Comparison of ENCODE assay signal across 14 mouse cellular contexts in the genomic region with DNA sequence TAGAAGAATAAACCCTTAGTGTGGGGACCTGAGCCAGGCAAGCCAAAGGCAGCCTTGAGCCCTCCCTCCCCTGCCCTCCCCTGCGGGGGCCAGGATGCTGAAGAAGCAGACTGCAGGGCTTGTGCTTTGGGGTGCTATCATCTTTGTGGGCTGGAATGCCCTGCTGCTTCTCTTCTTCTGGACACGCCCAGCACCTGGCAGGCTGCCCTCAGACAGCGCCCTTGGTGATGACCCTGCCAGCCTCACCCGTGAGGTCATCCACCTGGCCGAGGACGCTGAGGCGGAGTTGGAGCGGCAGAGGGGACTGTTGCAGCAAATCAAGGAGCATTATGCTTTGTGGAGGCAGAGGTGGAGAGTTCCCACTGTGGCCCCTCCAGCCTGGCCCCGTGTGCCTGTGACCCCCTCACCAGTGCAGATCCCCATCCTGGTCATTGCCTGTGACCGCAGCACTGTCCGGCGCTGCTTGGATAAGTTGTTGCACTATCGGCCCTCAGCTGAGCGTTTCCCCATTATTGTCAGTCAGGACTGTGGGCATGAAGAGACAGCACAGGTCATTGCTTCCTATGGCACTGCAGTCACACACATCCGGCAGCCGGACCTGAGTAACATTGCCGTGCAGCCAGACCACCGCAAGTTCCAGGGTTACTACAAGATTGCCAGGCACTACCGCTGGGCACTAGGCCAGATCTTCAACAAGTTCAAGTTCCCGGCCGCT. TPM values are rescaled to one million over a fixed set of nuclear protein-coding genes. Genes with fewer than 3 reads are reported as not detected.
DNase-seq lines count a peak whose midpoint lies in the region; ATAC-seq and TF ChIP-seq lines count a peak whose summit lies in the region.
"Had no signal": no experiment of that assay in that cellular context is flagged by ENCODE, and none has a peak within 500 bp of the region (broad histone marks: within the 10 kb centered on the region; RNA-seq: fewer than 3 reads in every experiment).

No protein-coding gene starts in this region.

- no peak for TF ChIP-seq EP300 in lung, postnatal 0 days (IDR thresholded peaks at IDR 0.05)

- peaks cover 38% of the 10 kb centered on the region for H3K36me3 ChIP-seq in kidney, embryonic 14.5 days (ENCODE audit: control insufficient read depth, insufficient read depth, low read length)
- H3K36me3 ChIP-seq in lung, postnatal 0 days (ENCODE audit: insufficient read depth, low read length) = peaks cover 18% of the 10 kb centered on the region

- no peak for ATAC-seq in kidney, embryonic 14.5 days (ENCODE audit: low FRiP score, low TSS enrichment)
- peak; percentile 23; the same call in 1 of the 2 replicates for ATAC-seq in lung, postnatal 0 days

- H3K4me2 ChIP-seq in kidney, embryonic 14.5 days (replicated peaks; ENCODE audit: low read depth, low read length) = no peak overlapping the region
- no peak overlapping the region for H3K4me2 ChIP-seq in lung, postnatal 0 days (replicated peaks; ENCODE audit: low read depth, low read length)
- H3K4me2 ChIP-seq: embryonic facial prominence, embryonic 12.5 days had no signal

- H3K4me3 ChIP-seq in kidney, embryonic 14.5 days (ENCODE audit: low read length) = no peak overlapping the region
- no peak overlapping the region for H3K4me3 ChIP-seq in lung, postnatal 0 days (ENCODE audit: low read depth, low read length)
- H3K4me3 ChIP-seq: embryonic facial prominence, embryonic 12.5 days had no signal

- H3K9ac ChIP-seq in kidney, embryonic 14.5 days (ENCODE audit: low read depth, low read length) = no peak overlapping the region
- H3K9ac ChIP-seq in lung, postnatal 0 days (replicated peaks; ENCODE audit: low read depth) = no peak overlapping the region
- H3K9ac ChIP-seq: embryonic facial prominence, embryonic 12.5 days had no signal

- 0 out of 2 replicates have a peak, but pooled peaks cover 2% of the 10 kb centered on the region for H3K4me1 ChIP-seq in kidney, embryonic 14.5 days (ENCODE audit: control insufficient read depth, insufficient read depth, low read length)
- H3K4me1 ChIP-seq in lung, postnatal 0 days (ENCODE audit: insufficient read depth, low read depth, low read length) = no peaks in the 10 kb centered on the region; the same call in 1 of the 2 replicates
- H3K4me1 ChIP-seq: embryonic facial prominence, embryonic 12.5 days had no signal

- no peaks in the 10 kb centered on the region for H3K27me3 ChIP-seq in kidney, embryonic 14.5 days (ENCODE audit: control insufficient read depth, insufficient read depth, low read length)
- no peaks in the 10 kb centered on the region for H3K27me3 ChIP-seq in lung, postnatal 0 days (replicated peaks; ENCODE audit: insufficient read depth, low read length)
- H3K27me3 ChIP-seq: embryonic facial prominence, embryonic 12.5 days had no signal

- no peak overlapping the region for H3K27ac ChIP-seq in kidney, embryonic 14.5 days (ENCODE audit: low read depth, low read length)
- H3K27ac ChIP-seq in lung, postnatal 0 days (ENCODE audit: low read length) = 0 out of 2 replicates have a peak overlapping the region, but pooled peaks have one; percentile 14
- H3K27ac ChIP-seq: embryonic facial prominence, embryonic 12.5 days had no signal

- peak; percentile 90 for DNase-seq in kidney, adult 11 months
- peak; percentile 69 to 80 for DNase-seq in adrenal gland, adult 18-20 months (ENCODE audit: low spot score in 2 of 2)
- peak; percentile 70 to 84 for DNase-seq in heart, postnatal 14 days
- DNase-seq in lung, postnatal 0 days (ENCODE audit: low spot score) = peak; percentile 13
- DNase-seq in thymus, postnatal 25 days = no peak
- no peak for DNase-seq in spleen, postnatal 14 days (ENCODE audit: low spot score in 2 of 2)
- DNase-seq in frontal cortex, adult 2 months (ENCODE audit: extremely low spot score in 1 of 2, low spot score in 1 of 2) = no peak

- no peaks in the 10 kb centered on the region for H3K9me3 ChIP-seq in kidney, embryonic 14.5 days (ENCODE audit: control insufficient read depth, low read length)
- no peaks in the 10 kb centered on the region for H3K9me3 ChIP-seq in lung, postnatal 0 days (ENCODE audit: low read length)
- H3K9me3 ChIP-seq: embryonic facial prominence, embryonic 12.5 days; G1E had no signal

- WGBS in kidney, embryonic 14.5 days = 94% methylated on average over 21 of the region's 21 CpGs
- WGBS in lung, postnatal 0 days = 78% methylated on average over 21 of the region's 21 CpGs

- intact Hi-C loops in heart, postnatal 14 days (cut with DNase I) = loop anchor here (10.0 kb wide), 1 partner anchor 466 kb away; no protein-coding TSS in a partner anchor

- TF ChIP-seq CTCF in lung, postnatal 0 days (IDR thresholded peaks at IDR 0.05) = no peak

RNA-seq across cellular contexts. Expression of a gene that starts 16.8 kb away (rescaled TPM):
- polyA plus RNA-seq in kidney, embryonic 14.5 days (2014; fragmentation: Nextera tagmentation; extraction: Ambion mirVana) = 43.8 and 55.3 TPM in 2 replicates
- 100 to 1,000 TPM; 114 to 141 TPM for total RNA-seq in adrenal gland, adult 18-20 months (2021)
- total RNA-seq in heart, postnatal 14 days (2021) = 10 to 100 TPM; 59.3 to 68.4 TPM
- polyA plus RNA-seq in lung, postnatal 0 days (2015; fragmentation: Nextera tagmentation; extraction: Ambion mirVana) = 90.2 and 94.5 TPM in 2 replicates
- polyA plus RNA-seq in frontal cortex, adult 2 months (2012; rRNA removed) = 58.5 and 65.0 TPM in 2 replicates

RNA-seq across cellular contexts. Expression of a gene that starts 17.3 kb away (rescaled TPM):
- polyA plus RNA-seq in kidney, embryonic 14.5 days (2014; fragmentation: Nextera tagmentation; extraction: Ambion mirVana) = not detected in 2 replicates
- not detected for total RNA-seq in adrenal gland, adult 18-20 months (2021)
- under 1 TPM; 0.32 to 0.48 TPM for total RNA-seq in heart, postnatal 14 days (2021)
- polyA plus RNA-seq in lung, postnatal 0 days (2015; fragmentation: Nextera tagmentation; extraction: Ambion mirVana) = not detected in 2 replicates
- polyA plus RNA-seq in frontal cortex, adult 2 months (2012; rRNA removed) = 0.48 and 0.57 TPM in 2 replicates
- total RNA-seq: gastrocnemius, adult 8-10 months; layer of hippocampus, adult 8-10 months; monocyte, adult 5-6 weeks had no signal
- polyA plus RNA-seq: G1E had no signal

RNA-seq across cellular contexts. Expression of a gene that starts 24.3 kb away (rescaled TPM):
- not detected in 2 replicates for polyA plus RNA-seq in kidney, embryonic 14.5 days (2014; fragmentation: Nextera tagmentation; extraction: Ambion mirVana)
- under 1 TPM in 1 of 2 experiments, not detected in 1; 0.10 TPM for total RNA-seq in adrenal gland, adult 18-20 months (2021)
- total RNA-seq in heart, postnatal 14 days (2021) = not detected
- 0.05 TPM in 1 of 2 replicates, not detected in the other for polyA plus RNA-seq in lung, postnatal 0 days (2015; fragmentation: Nextera tagmentation; extraction: Ambion mirVana)
- 0.11 and 0.18 TPM in 2 replicates for polyA plus RNA-seq in frontal cortex, adult 2 months (2012; rRNA removed)
- total RNA-seq: gastrocnemius, adult 8-10 months; layer of hippocampus, adult 8-10 months; monocyte, adult 5-6 weeks had no signal
- polyA plus RNA-seq: embryonic facial prominence, embryonic 12.5 days; G1E had no signal

RNA-seq across cellular contexts. Expression of a gene that starts 43.8 kb away (rescaled TPM):
- not detected in 2 replicates for polyA plus RNA-seq in kidney, embryonic 14.5 days (2014; fragmentation: Nextera tagmentation; extraction: Ambion mirVana)
- not detected for total RNA-seq in adrenal gland, adult 18-20 months (2021)
- total RNA-seq in heart, postnatal 14 days (2021) = not detected
- polyA plus RNA-seq in lung, postnatal 0 days (2015; fragmentation: Nextera tagmentation; extraction: Ambion mirVana) = not detected in 2 replicates
- polyA plus RNA-seq in frontal cortex, adult 2 months (2012; rRNA removed) = not detected in 2 replicates
- total RNA-seq: gastrocnemius, adult 8-10 months; layer of hippocampus, adult 8-10 months; monocyte, adult 5-6 weeks had no signal
- polyA plus RNA-seq: embryonic facial prominence, embryonic 12.5 days; G1E; urinary bladder, adult 2 months had no signal

RNA-seq across cellular contexts. Expression of a gene that starts 57.7 kb away (rescaled TPM):
- polyA plus RNA-seq in kidney, embryonic 14.5 days (2014; fragmentation: Nextera tagmentation; extraction: Ambion mirVana) = 27.6 and 51.1 TPM in 2 replicates
- total RNA-seq in adrenal gland, adult 18-20 months (2021) = 10 to 100 TPM; 27.0 to 34.6 TPM
- total RNA-seq in heart, postnatal 14 days (2021) = 10 to 100 TPM; 26.3 to 27.0 TPM
- 19.6 and 21.5 TPM in 2 replicates for polyA plus RNA-seq in lung, postnatal 0 days (2015; fragmentation: Nextera tagmentation; extraction: Ambion mirVana)
- polyA plus RNA-seq in frontal cortex, adult 2 months (2012; rRNA removed) = 24.2 and 26.4 TPM in 2 replicates

Comparison
In these comparisons a context has a peak if more than half of its experiments do, and no peak if none do; other contexts are left out.
1. DNase-seq: peak in kidney, adult 11 months (single experiment), adrenal gland, adult 18-20 months (2 of 2), heart, postnatal 14 days (2 of 2) and lung, postnatal 0 days (single experiment); none in thymus, postnatal 25 days (single experiment), spleen, postnatal 14 days (0 of 2) and frontal cortex, adult 2 months (0 of 2).